Mouse (Mus musculus) E14TG2a.4 (cell line): ENCODE measurements around the gene Ptprn.

Experiments used
- CTCF ChIP-seq: conservative IDR thresholded peaks from 2 replicates; pipeline ENCODE4 v1.5.1; 2014; ENCODE audit warnings: low read length
- NANOG ChIP-seq: IDR thresholded peaks from 2 replicates; pipeline ENCODE4 v1.6.1; 2014; ENCODE audit warnings: borderline replicate concordance, low read length, mixed read lengths

DNA sequence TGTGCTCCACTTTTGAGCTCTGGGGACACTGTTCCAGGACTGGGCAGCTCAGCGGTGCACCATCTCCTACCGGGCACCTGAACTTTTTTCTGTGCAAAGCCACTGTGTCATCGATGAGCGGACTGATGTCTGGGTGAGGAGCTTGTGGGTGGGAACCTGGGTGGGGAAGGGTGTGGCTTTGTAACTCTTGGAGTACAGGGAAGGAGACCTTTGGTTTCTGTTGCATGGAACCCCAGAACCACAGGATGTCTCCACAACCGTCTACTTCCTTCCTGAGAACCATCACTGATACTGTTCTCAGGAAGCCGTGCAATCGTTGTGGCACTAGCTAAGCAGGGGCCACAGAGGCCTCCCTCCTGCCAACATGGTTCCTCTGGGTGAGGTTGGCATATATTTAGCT, 51.2 kb downstream of the Ptprn start:
- TF ChIP-seq CTCF: no peak
- TF ChIP-seq NANOG: no peak
